Mouse (Mus musculus) forebrain, embryonic 16.5 days (tissue): ENCODE data around the gene Ywhab. TPM values are rescaled to one million over a fixed set of nuclear protein-coding genes. Genes with fewer than 3 reads are reported as not detected.

Source experiments
- ATAC-seq: fragments of 200-750 bp; cut with Nextera tagmentation; 2 replicates; pipeline ENCODE4 v1.8.0; 2017; ENCODE audit warnings: mild to moderate bottlenecking, moderate library complexity
- H3K27ac ChIP-seq: fragments of 300-500 bp; sonication (generic); 2 replicates; pipeline ENCODE4 v1.5.1; 2014; ENCODE audit warnings: low read length, control low read depth
- H3K27me3 ChIP-seq: fragments of 300-500 bp; sonication (generic); replicated peaks from 2 replicates; pipeline ENCODE4 v1.6.1; 2014; ENCODE audit warnings: low read length; ENCODE audit not compliant: control insufficient read depth, insufficient read depth
- H3K36me3 ChIP-seq: fragments of 300-500 bp; sonication (generic); 2 replicates; pipeline ENCODE4 v1.6.1; 2014; ENCODE audit not compliant: control insufficient read depth, insufficient read depth
- H3K4me1 ChIP-seq: fragments of 300-500 bp; sonication (generic); replicated peaks from 2 replicates; pipeline ENCODE4 v1.6.1; 2014; ENCODE audit warnings: low read length; ENCODE audit not compliant: control insufficient read depth, insufficient read depth
- H3K4me2 ChIP-seq: fragments of 300-500 bp; sonication (generic); 2 replicates; pipeline ENCODE4 v1.6.1; 2014; ENCODE audit warnings: mild to moderate bottlenecking, low read length, control low read depth
- H3K4me3 ChIP-seq: fragments of 300-500 bp; sonication (generic); replicated peaks from 2 replicates; pipeline ENCODE4 v1.5.1; 2014; ENCODE audit warnings: mild to moderate bottlenecking, low read length, control low read depth
- H3K9ac ChIP-seq: fragments of 300-500 bp; sonication (generic); replicated peaks from 2 replicates; pipeline ENCODE4 v1.6.1; 2014; ENCODE audit warnings: low read depth, low read length, control low read depth
- H3K9me3 ChIP-seq: fragments of 300-500 bp; sonication (generic); 2 replicates; pipeline ENCODE4 v1.6.1; 2016; ENCODE audit warnings: low read length; ENCODE audit not compliant: control insufficient read depth
- WGBS: fragments of 180-500 bp; shearing (Covaris S2); extraction: QIAGEN DNeasy Blood & Tissue Kit; methylation state at CpG from one replicate; pipeline ENCODE4 v1.1.7; 2014; 5-methylcytosine and 5-hydroxymethylcytosine counted together
- polyA plus RNA-seq: library from polyadenylated mRNA; unstranded; fragments of >200 nt; fragmentation: Nextera tagmentation; extraction: Ambion mirVana; gene quantifications from 2 replicates; pipeline ENCODE4 v1.2.1, GENCODE M21; 2015

Gene Ywhab
- polyA plus RNA-seq, 1 experiment from 2014 or later, result 453 TPM

DNA sequence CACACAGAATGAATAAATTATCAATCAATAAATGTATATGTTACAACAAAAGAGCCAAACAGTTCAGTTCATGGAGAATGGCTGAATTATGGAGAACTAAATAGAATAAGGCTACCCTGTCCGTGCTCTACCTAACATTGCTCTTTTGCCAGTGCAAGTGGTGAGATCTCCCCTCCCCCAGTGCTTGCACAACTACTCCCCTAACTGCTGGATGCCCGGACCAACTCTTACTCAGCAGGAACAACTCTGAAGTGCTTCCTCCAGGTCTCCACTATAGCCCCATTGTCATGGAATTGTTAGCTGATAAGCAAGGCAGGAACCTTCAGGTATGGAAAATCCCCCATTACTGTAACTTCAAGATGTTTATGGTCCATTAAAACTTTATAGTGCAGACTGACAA, 27.3 kb downstream of the Ywhab start:
- no peaks in the 10 kb centered on the region for H3K9me3 ChIP-seq
- no peak overlapping the region for H3K4me2 ChIP-seq
- H3K9ac ChIP-seq, result no peak overlapping the region
- no peak for ATAC-seq
- H3K27ac ChIP-seq, result no peak overlapping the region
- H3K27me3 ChIP-seq, result no peaks in the 10 kb centered on the region
- H3K4me1 ChIP-seq, result no peaks in the 10 kb centered on the region
- peaks cover 13% of the 10 kb centered on the region for H3K36me3 ChIP-seq
- 65% methylated on average over 2 of the region's 2 CpGs for WGBS
- no peak overlapping the region for H3K4me3 ChIP-seq

DNA sequence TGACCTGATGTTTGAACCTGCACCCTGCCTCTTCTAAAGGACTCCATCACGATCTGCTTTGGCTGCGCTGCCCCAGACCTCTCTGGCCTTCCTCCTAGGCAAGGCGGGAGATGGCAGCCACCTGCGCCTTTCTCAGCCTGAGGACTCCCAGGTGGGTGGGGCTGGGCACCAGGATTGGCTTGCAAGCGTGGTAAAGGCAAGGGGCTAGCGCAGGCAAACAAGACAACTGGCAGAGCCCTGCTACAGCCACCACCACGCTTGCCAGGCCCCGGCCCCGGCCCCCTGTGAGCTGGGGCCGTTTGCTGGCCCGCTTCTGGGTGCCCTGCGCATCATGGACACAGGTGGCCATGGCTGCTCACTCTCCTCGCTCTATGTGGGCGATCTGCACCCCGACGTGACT, 30.4 kb downstream of the Ywhab start, which contains the start of gene Pabpc1l:
TSS of gene Pabpc1l (plus strand) at position 301 of the 400 bp plus-strand sequence.
- 89% methylated on average over 16 of the region's 16 CpGs for WGBS
- no peak within 1 kb of the TSS for H3K27ac ChIP-seq
- H3K9ac ChIP-seq, result no peak within 1 kb of the TSS
- H3K4me3 ChIP-seq, result no peak within 1 kb of the TSS
- H3K27me3 ChIP-seq, result no peaks in the 10 kb centered on the region
- H3K4me1 ChIP-seq, result no peaks in the 10 kb centered on the region
- H3K9me3 ChIP-seq, result no peaks in the 10 kb centered on the region
- H3K4me2 ChIP-seq, result no peak within 1 kb of the TSS
- no peaks in the 10 kb centered on the region for H3K36me3 ChIP-seq
- ATAC-seq, result no peak

DNA sequence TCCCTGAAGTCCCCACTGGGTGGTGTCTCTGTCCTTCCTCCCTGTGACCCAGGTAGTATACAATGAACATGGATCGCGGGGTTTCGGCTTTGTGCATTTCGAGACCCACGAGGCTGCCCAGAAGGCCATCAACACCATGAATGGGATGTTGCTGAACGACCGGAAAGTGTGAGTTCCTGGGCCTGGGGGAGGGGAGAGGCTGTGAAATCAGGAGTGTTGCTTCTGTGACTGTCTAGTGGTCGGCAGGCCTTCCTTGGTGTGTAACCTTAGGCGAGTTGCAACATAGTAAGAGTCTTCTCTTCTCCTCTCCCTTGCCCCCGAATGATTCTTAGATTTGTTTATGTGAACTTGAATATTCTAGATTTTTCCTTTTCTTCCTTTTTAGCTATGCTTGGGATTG, 36.4 kb downstream of the Ywhab start:
- Histone ChIP-seq H3K4me2 (no peak overlapping the region), H3K9me3 (0 out of 2 replicates have a peak, but pooled peaks cover 2% of the 10 kb centered on the region), H3K27me3 (no peaks in the 10 kb centered on the region), H3K4me3 (no peak overlapping the region), H3K9ac (no peak overlapping the region), H3K36me3 (no peaks in the 10 kb centered on the region), H3K27ac (no peak overlapping the region), H3K4me1 (no peaks in the 10 kb centered on the region)
- ATAC-seq, result no peak
- 82% methylated on average over 10 of the region's 10 CpGs for WGBS

GRCm38 (mm10) chr2:164032973-164033372, 38.2 kb downstream of the Ywhab start:
- no peak overlapping the region for H3K9ac ChIP-seq
- no peaks in the 10 kb centered on the region for H3K27me3 ChIP-seq
- H3K36me3 ChIP-seq, result no peaks in the 10 kb centered on the region
- H3K4me1 ChIP-seq, result no peaks in the 10 kb centered on the region
- no peak overlapping the region for H3K4me2 ChIP-seq
- 94% methylated on average over 3 of the region's 3 CpGs for WGBS
- no peak overlapping the region for H3K27ac ChIP-seq
- 0 out of 2 replicates have a peak, but pooled peaks cover 2% of the 10 kb centered on the region for H3K9me3 ChIP-seq
- no peak for ATAC-seq
- H3K4me3 ChIP-seq, result no peak overlapping the region

DNA sequence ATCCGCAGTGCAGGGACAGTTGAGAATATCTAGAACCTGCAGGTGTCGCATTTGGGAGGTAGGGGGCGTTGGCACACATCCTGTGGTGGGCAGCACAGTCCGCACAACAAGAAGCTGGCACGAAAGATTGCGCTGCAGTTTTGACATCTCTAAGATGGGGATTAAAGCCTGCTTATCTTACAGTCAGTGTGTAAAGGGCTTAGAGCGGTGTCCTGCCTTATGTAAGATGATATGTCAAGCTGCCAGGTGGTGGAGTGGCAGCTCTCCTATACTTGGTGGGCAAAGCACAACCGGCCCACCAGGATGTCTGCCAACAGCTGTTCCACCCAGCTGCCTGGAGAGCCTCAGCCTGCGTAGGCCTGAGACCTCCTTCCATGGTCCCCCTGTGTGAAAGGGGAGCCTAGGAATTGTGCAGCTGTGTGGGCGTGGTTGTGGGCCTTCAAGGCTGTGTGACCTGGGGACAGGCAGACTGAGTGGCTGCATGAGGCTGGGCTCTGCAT, 41.8 kb downstream of the Ywhab start:
- no peak overlapping the region for H3K4me3 ChIP-seq
- WGBS, result 62% methylated on average over 10 of the region's 10 CpGs
- H3K36me3 ChIP-seq, result no peaks in the 10 kb centered on the region
- ATAC-seq, result no peak
- H3K27me3 ChIP-seq, result no peaks in the 10 kb centered on the region
- no peak overlapping the region for H3K4me2 ChIP-seq
- no peak overlapping the region for H3K9ac ChIP-seq
- no peak overlapping the region for H3K27ac ChIP-seq
- 0 out of 2 replicates have a peak, but pooled peaks cover 2% of the 10 kb centered on the region for H3K9me3 ChIP-seq
- no peaks in the 10 kb centered on the region for H3K4me1 ChIP-seq

DNA sequence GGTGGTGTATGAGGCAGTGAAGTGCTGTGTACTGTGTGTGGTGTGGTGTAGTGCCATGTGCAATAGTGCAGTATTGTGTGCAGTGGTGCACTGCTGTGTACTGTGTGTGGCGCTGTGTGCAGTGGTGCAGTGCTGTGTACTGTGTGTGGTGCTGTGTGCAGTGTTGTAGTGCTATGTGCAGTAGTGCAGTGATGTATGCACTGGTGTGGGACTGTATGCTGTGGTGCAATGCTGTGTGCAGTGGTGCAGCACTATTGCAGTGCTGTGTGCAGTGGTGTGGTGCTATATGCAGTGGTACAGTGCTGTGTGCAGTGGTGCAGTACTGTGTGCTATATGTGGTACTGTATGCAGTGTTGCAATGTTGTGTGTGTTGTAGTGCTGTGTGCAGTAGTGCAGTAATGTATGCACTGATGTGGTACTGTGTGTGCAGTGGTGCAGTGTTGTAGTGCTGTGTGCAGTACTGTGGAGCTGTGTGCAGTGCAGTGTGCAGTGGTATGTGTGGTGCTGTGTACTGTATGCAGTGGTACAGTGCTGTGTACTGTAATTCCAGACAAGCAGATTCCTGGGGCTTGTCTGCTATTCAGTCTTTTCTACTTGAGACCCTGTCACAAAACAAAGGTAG, 43.8 kb downstream of the Ywhab start:
- Histone ChIP-seq H3K27me3 (no peaks in the 10 kb centered on the region), H3K4me2 (no peak overlapping the region), H3K9me3 (no peaks in the 10 kb centered on the region), H3K36me3 (no peaks in the 10 kb centered on the region), H3K9ac (no peak overlapping the region), H3K4me1 (no peaks in the 10 kb centered on the region), H3K4me3 (no peak overlapping the region), H3K27ac (no peak overlapping the region)
- 86% methylated on average over 1 of the region's 1 CpGs for whole genome bisulfite sequencing
- ATAC-seq, result no peak; the same call in 1 of the 2 replicates

DNA sequence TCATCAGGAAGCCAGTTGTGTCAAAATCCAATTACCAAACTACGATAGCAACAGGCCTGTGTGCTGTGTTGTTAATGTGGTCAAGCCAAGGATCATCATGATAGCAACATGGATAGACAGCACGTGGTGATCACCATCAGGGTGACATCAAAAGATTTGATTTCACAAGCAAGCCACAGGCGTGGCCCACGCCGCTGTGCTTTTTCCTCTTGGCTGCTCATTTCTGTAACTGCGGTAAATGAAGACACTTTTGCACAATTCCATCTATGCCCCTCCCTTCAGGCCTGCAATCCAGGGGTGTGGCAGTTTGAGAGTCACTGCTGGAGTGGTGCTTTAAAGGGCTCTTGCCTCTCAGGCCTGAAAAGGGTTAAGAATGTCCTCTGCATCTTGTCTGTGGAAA, 46.2 kb downstream of the Ywhab start:
- H3K36me3 ChIP-seq, result no peaks in the 10 kb centered on the region
- no peak overlapping the region for H3K4me2 ChIP-seq
- no peak for ATAC-seq
- 86% methylated on average over 6 of the region's 6 CpGs for WGBS
- H3K4me1 ChIP-seq, result no peaks in the 10 kb centered on the region
- no peak overlapping the region for H3K9ac ChIP-seq
- H3K27ac ChIP-seq, result no peak overlapping the region
- H3K9me3 ChIP-seq, result no peaks in the 10 kb centered on the region
- no peaks in the 10 kb centered on the region for H3K27me3 ChIP-seq
- no peak overlapping the region for H3K4me3 ChIP-seq

GRCm38 (mm10) chr2:164041523-164041922, 46.8 kb downstream of the Ywhab start:
- Histone ChIP-seq H3K4me2 (no peak overlapping the region), H3K4me3 (no peak overlapping the region), H3K27ac (no peak overlapping the region), H3K27me3 (no peaks in the 10 kb centered on the region), H3K36me3 (no peaks in the 10 kb centered on the region), H3K9me3 (no peaks in the 10 kb centered on the region), H3K4me1 (no peaks in the 10 kb centered on the region), H3K9ac (no peak overlapping the region)
- 94% methylated on average over 2 of the region's 2 CpGs for WGBS
- no peak for ATAC-seq

DNA sequence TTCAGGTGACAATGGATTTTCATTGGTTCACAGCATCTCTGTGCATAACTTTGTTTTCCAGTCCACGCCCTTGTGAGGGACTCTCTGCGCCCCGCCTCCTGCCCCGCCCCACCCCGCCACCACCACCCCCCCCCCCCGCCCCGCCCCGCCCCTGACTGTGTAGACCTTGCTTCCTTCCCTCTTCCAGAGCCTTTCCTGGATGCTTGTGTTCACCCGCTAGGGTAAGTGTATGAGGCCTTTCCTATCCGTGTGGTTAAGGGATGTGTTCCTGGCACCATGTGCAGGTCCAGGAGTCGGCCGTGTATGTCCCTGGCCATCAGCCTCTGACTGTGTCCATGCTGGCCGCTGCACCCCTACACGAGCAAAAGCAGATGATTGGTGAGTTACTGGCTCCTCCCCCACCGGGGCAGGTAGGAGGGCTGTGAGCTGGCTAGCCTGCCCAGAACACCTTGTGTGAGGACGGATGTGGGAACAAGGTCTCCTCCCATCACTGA, 52.5 kb downstream of the Ywhab start:
- WGBS, result 4% methylated on average over 13 of the region's 16 CpGs
- Histone ChIP-seq H3K36me3 (peaks cover under 1% of the 10 kb centered on the region; the same call in 1 of the 2 replicates), H3K27ac (no peak overlapping the region), H3K4me3 (peak overlapping the region; percentile 35), H3K4me1 (no peaks in the 10 kb centered on the region; the same call in 1 of the 2 replicates), H3K27me3 (no peaks in the 10 kb centered on the region), H3K4me2 (peak overlapping the region; percentile 41), H3K9me3 (no peaks in the 10 kb centered on the region), H3K9ac (peak overlapping the region; percentile 51)
- ATAC-seq, result peak; percentile 52; the same call in 1 of the 2 replicates
